Mouse (Mus musculus) forebrain, embryonic 11.5 days (tissue): ENCODE measurements at regions not wholly inside any gene's neighbourhood (a gene's known extent, or its start where the extent isn't known, plus 50 kb on each side); places are given as distances from the start of the nearest gene placed in this dataset. TPM values are rescaled to one million over a fixed set of nuclear protein-coding genes. Genes with fewer than 3 reads are reported as not detected.

Experiments
- ATAC-seq: fragments of 200-750 bp; cut with Nextera tagmentation; replicated peaks from 2 replicates; pipeline ENCODE4 v1.8.0; 2017; ENCODE audit warnings: moderate TSS enrichment; ENCODE audit not compliant: low FRiP score
- DNase-seq: peaks from one replicate; pipeline ENCODE4 v3.0.0-alpha.2; 2017; ENCODE audit warnings: low spot score
- H3K27ac ChIP-seq: fragments of 300-500 bp; sonication (generic); 2 replicates; pipeline ENCODE4 v1.5.1; 2014; ENCODE audit warnings: low read depth, low read length
- H3K27me3 ChIP-seq: fragments of 300-500 bp; sonication (generic); 2 replicates; pipeline ENCODE4 v1.6.1; 2014; ENCODE audit warnings: mild to moderate bottlenecking, low read length, mixed read lengths; ENCODE audit not compliant: control insufficient read depth, insufficient read depth
- H3K36me3 ChIP-seq: fragments of 300-500 bp; sonication (generic); 2 replicates; pipeline ENCODE4 v1.6.1; 2014; ENCODE audit warnings: mild to moderate bottlenecking, low read length, moderate library complexity, mixed read lengths; ENCODE audit not compliant: control insufficient read depth, insufficient read depth
- H3K4me1 ChIP-seq: fragments of 300-500 bp; sonication (generic); replicated peaks from 2 replicates; pipeline ENCODE4 v1.6.1; 2014; ENCODE audit warnings: low read length, mixed read lengths; ENCODE audit not compliant: control insufficient read depth, insufficient read depth
- H3K4me2 ChIP-seq: fragments of 300-500 bp; sonication (generic); 2 replicates; pipeline ENCODE4 v1.6.1; 2014; ENCODE audit warnings: low read depth, mild to moderate bottlenecking, low read length, moderate library complexity, mixed read lengths; ENCODE audit not compliant: severe bottlenecking
- H3K4me3 ChIP-seq: fragments of 300-500 bp; sonication (generic); 2 replicates; pipeline ENCODE4 v1.5.1; 2014; ENCODE audit warnings: low read depth, low read length
- H3K9ac ChIP-seq: fragments of 300-500 bp; sonication (generic); 2 replicates; pipeline ENCODE4 v1.6.1; 2014; ENCODE audit warnings: low read length
- H3K9me3 ChIP-seq: fragments of 300-500 bp; sonication (generic); 2 replicates; pipeline ENCODE4 v1.6.1; 2016; ENCODE audit warnings: low read length, mixed read lengths; ENCODE audit not compliant: control insufficient read depth
- WGBS: fragments of 180-500 bp; shearing (Covaris S2); extraction: QIAGEN DNeasy Blood & Tissue Kit; methylation state at CpG from one replicate; pipeline ENCODE4 v1.1.7; 2014; 5-methylcytosine and 5-hydroxymethylcytosine counted together
- microRNA-seq: library from miRNA; unstranded; fragments of <30 nt; microRNA quantifications from one replicate; pipeline ENCODE4, GENCODE M21; 2016; ENCODE audit not compliant: insufficient number of aligned reads

- ATAC-seq (no peak), DNase-seq (no peak)
- no peak overlapping the region for H3K4me2 ChIP-seq
- no peak overlapping the region for H3K27ac ChIP-seq
- H3K27me3 ChIP-seq = no peaks in the 10 kb centered on the region
- H3K36me3 ChIP-seq = no peaks in the 10 kb centered on the region
- WGBS = 78% methylated on average over 2 of the region's 2 CpGs
- H3K4me1 ChIP-seq = no peaks in the 10 kb centered on the region
- H3K9me3 ChIP-seq = no peaks in the 10 kb centered on the region
- no peak overlapping the region for H3K9ac ChIP-seq
- H3K4me3 ChIP-seq = no peak overlapping the region
These were observed 75.2 kb upstream of the Pex5l start for GRCm38 (mm10) chr3:33218291-33218690.

- H3K36me3 ChIP-seq = no peaks in the 10 kb centered on the region
- no peaks in the 10 kb centered on the region for H3K9me3 ChIP-seq
- H3K4me2 ChIP-seq = no peak overlapping the region
- no peaks in the 10 kb centered on the region for H3K27me3 ChIP-seq
- H3K4me1 ChIP-seq = no peaks in the 10 kb centered on the region
- peak overlapping the region; percentile 46; the same call in 1 of the 2 replicates for H3K27ac ChIP-seq
- 81% methylated on average over 18 of the region's 18 CpGs for WGBS
- no peak overlapping the region for H3K4me3 ChIP-seq
- DNase-seq = no peak
- peak; percentile 66 for ATAC-seq
- no peak overlapping the region for H3K9ac ChIP-seq
These were observed 74.5 kb upstream of the Pex5l start for GRCm38 (mm10) chr3:33217360-33218034.

DNA sequence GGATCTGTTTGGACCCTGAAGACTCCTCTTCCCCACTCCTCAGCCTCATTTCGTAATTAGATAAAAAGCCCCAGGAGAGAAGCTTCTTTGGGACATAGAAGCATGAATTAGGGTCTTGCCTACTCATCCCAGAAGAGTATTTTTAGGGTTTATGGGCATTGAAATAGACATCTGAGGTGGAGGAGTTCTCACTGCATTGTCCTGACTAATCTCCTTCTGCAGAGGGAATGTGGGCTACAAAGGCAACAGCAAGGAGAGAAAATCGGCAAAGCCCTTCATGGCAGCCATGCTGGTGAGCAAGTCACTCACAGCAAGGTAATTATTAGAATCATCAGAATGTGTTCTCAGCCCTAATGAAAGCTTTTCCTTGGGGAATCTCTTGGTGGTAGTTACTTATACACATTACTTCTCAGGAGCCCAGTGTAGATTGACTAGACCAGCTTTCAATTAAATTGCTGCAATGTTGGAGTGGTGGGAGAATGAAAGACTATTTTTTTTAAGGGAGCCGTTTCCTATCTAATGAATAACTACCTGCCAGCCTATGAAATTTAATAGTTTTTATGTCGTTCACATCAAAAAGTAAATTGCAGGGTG lies 68.3 kb upstream of the Pex5l start:
- no peak overlapping the region for H3K4me2 ChIP-seq
- ATAC-seq (no peak), DNase-seq (no peak)
- H3K4me1 ChIP-seq = no peaks in the 10 kb centered on the region
- WGBS = 79% methylated on average over 4 of the region's 4 CpGs
- H3K4me3 ChIP-seq = no peak overlapping the region
- no peaks in the 10 kb centered on the region for H3K9me3 ChIP-seq
- no peaks in the 10 kb centered on the region for H3K36me3 ChIP-seq
- no peak overlapping the region for H3K9ac ChIP-seq
- no peak overlapping the region for H3K27ac ChIP-seq
- no peaks in the 10 kb centered on the region for H3K27me3 ChIP-seq

Small RNAs in the stretch of these regions (microRNA-seq; reads per million reads assigned to microRNA genes)
- not detected for gene Gm27974
